Mouse (Mus musculus) ES-Bruce4 (cell line): ENCODE results near the gene Klf11.

Experiments
- CTCF ChIP-seq: IDR thresholded peaks from one replicate; pipeline ENCODE4 v1.8.1; 2011; ENCODE audit warnings: low read depth, low read length
- EP300 ChIP-seq: IDR thresholded peaks from 2 replicates; pipeline ENCODE4 v1.6.1; 2011; ENCODE audit warnings: low read depth, low read length; ENCODE audit not compliant: insufficient read depth
- POLR2A ChIP-seq: IDR thresholded peaks from one replicate; pipeline ENCODE4 v1.8.1; 2011; ENCODE audit warnings: low read length; ENCODE audit not compliant: insufficient read depth

- TF ChIP-seq POLR2A, result no peak
- TF ChIP-seq CTCF, result no peak
- no peak for TF ChIP-seq EP300
Measured at GRCm38 (mm10) chr12:24612591-24612990, 38.5 kb upstream of the Klf11 start.
